Mouse (Mus musculus) limb, embryonic 11.5 days (tissue): ENCODE data around the gene St3gal4. TPM values are rescaled to one million over a fixed set of nuclear protein-coding genes. Genes with fewer than 3 reads are reported as not detected.

Experiments used
- ATAC-seq: fragments of 200-750 bp; cut with Nextera tagmentation; 2 replicates; pipeline ENCODE4 v1.8.0; 2017; ENCODE audit warnings: low read depth; ENCODE audit not compliant: insufficient number of reproducible peaks, low FRiP score, low TSS enrichment
- DNase-seq: peaks from one replicate; pipeline ENCODE4 v3.0.0-alpha.2; 2015; ENCODE audit warnings: low spot score
- H3K27ac ChIP-seq: fragments of 300-500 bp; sonication (generic); replicated peaks from 2 replicates; pipeline ENCODE4 v1.5.1; 2014; ENCODE audit warnings: low read depth, mild to moderate bottlenecking, low read length
- H3K27me3 ChIP-seq: fragments of 300-500 bp; sonication (generic); 2 replicates; pipeline ENCODE4 v1.6.1; 2014; ENCODE audit warnings: mild to moderate bottlenecking, low read length, mixed read lengths; ENCODE audit not compliant: control insufficient read depth, insufficient read depth
- H3K36me3 ChIP-seq: fragments of 300-500 bp; sonication (generic); 2 replicates; pipeline ENCODE4 v1.6.1; 2014; ENCODE audit warnings: mild to moderate bottlenecking, low read length, moderate library complexity, mixed read lengths; ENCODE audit not compliant: control insufficient read depth, insufficient read depth
- H3K4me1 ChIP-seq: fragments of 300-500 bp; sonication (generic); 2 replicates; pipeline ENCODE4 v1.6.1; 2014; ENCODE audit warnings: low read length, mixed read lengths; ENCODE audit not compliant: control insufficient read depth, insufficient read depth
- H3K4me2 ChIP-seq: fragments of 300-500 bp; sonication (generic); 2 replicates; pipeline ENCODE4 v1.6.1; 2014; ENCODE audit warnings: low read depth, mild to moderate bottlenecking, moderate library complexity; ENCODE audit not compliant: severe bottlenecking
- H3K4me3 ChIP-seq: fragments of 300-500 bp; sonication (generic); 2 replicates; pipeline ENCODE4 v1.5.1; 2014; ENCODE audit warnings: low read depth, low read length
- H3K9ac ChIP-seq: fragments of 300-500 bp; sonication (generic); 2 replicates; pipeline ENCODE4 v1.6.1; 2014; ENCODE audit warnings: mild to moderate bottlenecking, low read length
- H3K9me3 ChIP-seq: fragments of 300-500 bp; sonication (generic); 2 replicates; pipeline ENCODE4 v1.6.1; 2016; ENCODE audit warnings: low read length; ENCODE audit not compliant: control insufficient read depth
- whole genome bisulfite sequencing: fragments of 180-500 bp; shearing (Covaris S2); extraction: QIAGEN DNeasy Blood & Tissue Kit; methylation state at CpG from one replicate; pipeline ENCODE4 v1.1.7; 2014; 5-methylcytosine and 5-hydroxymethylcytosine counted together
- polyA plus RNA-seq: library from polyadenylated mRNA; unstranded; fragments of >200 nt; fragmentation: Nextera tagmentation; extraction: Ambion mirVana; gene quantifications from 2 replicates; pipeline ENCODE4 v1.2.1, GENCODE M21; 2014

The St3gal4 gene
- polyA plus RNA-seq, 1 experiment from 2014 or later = 25.6 TPM

GRCm38 (mm10) chr9:35105884-35106880 is 12.9 kb downstream of the St3gal4 start:
- Histone ChIP-seq H3K9ac (no peak overlapping the region), H3K4me1 (peaks cover 12% of the 10 kb centered on the region), H3K36me3 (peaks cover 2% of the 10 kb centered on the region; the same call in 1 of the 2 replicates), H3K27ac (no peak overlapping the region), H3K4me2 (no peak overlapping the region), H3K9me3 (no peaks in the 10 kb centered on the region), H3K27me3 (no peaks in the 10 kb centered on the region), H3K4me3 (no peak overlapping the region)
- 73% methylated on average over 15 of the region's 15 CpGs for WGBS
- no peak for ATAC-seq
- DNase-seq = no peak

GRCm38 (mm10) chr9:35105438-35105837 is 13.6 kb downstream of the St3gal4 start:
- Histone ChIP-seq H3K4me2 (no peak overlapping the region), H3K36me3 (peaks cover 2% of the 10 kb centered on the region; the same call in 1 of the 2 replicates), H3K4me1 (peaks cover 11% of the 10 kb centered on the region), H3K4me3 (no peak overlapping the region), H3K27ac (no peak overlapping the region), H3K9me3 (no peaks in the 10 kb centered on the region), H3K9ac (no peak overlapping the region), H3K27me3 (no peaks in the 10 kb centered on the region)
- WGBS = 77% methylated on average over 2 of the region's 2 CpGs
- no peak for ATAC-seq
- DNase-seq = no peak

- H3K27me3 ChIP-seq = no peaks in the 10 kb centered on the region
- no peak overlapping the region for H3K27ac ChIP-seq
- H3K4me3 ChIP-seq = no peak overlapping the region
- ATAC-seq = no peak
- H3K4me1 ChIP-seq = peaks cover 9% of the 10 kb centered on the region
- no peak overlapping the region for H3K9ac ChIP-seq
- H3K4me2 ChIP-seq = no peak overlapping the region
- WGBS = 76% methylated on average over 4 of the region's 4 CpGs
- H3K9me3 ChIP-seq = no peaks in the 10 kb centered on the region
- no peak for DNase-seq
- H3K36me3 ChIP-seq = peaks cover 2% of the 10 kb centered on the region; the same call in 1 of the 2 replicates
Measured at GRCm38 (mm10) chr9:35104711-35105110, 14.4 kb downstream of the St3gal4 start.

GRCm38 (mm10) chr9:35098762-35099161 is 20.3 kb downstream of the St3gal4 start:
- no peak overlapping the region for H3K4me3 ChIP-seq
- no peak for DNase-seq
- no peaks in the 10 kb centered on the region for H3K9me3 ChIP-seq
- ATAC-seq = no peak
- H3K9ac ChIP-seq = no peak overlapping the region
- peaks cover 2% of the 10 kb centered on the region; the same call in 1 of the 2 replicates for H3K36me3 ChIP-seq
- 82% methylated on average over 4 of the region's 4 CpGs for WGBS
- no peaks in the 10 kb centered on the region for H3K4me1 ChIP-seq
- H3K27me3 ChIP-seq = no peaks in the 10 kb centered on the region
- H3K27ac ChIP-seq = no peak overlapping the region
- H3K4me2 ChIP-seq = no peak overlapping the region

- no peak overlapping the region for H3K27ac ChIP-seq
- no peak overlapping the region for H3K4me2 ChIP-seq
- DNase-seq (no peak), ATAC-seq (no peak)
- no peaks in the 10 kb centered on the region for H3K27me3 ChIP-seq
- WGBS = 87% methylated on average over 4 of the region's 4 CpGs
- H3K9me3 ChIP-seq = no peaks in the 10 kb centered on the region
- no peak overlapping the region for H3K4me3 ChIP-seq
- no peaks in the 10 kb centered on the region for H3K36me3 ChIP-seq
- H3K4me1 ChIP-seq = no peaks in the 10 kb centered on the region
- no peak overlapping the region for H3K9ac ChIP-seq
Measured at GRCm38 (mm10) chr9:35097901-35098300, 21.2 kb downstream of the St3gal4 start.

- Histone ChIP-seq H3K36me3 (no peaks in the 10 kb centered on the region), H3K4me3 (no peak overlapping the region), H3K27ac (no peak overlapping the region), H3K9me3 (no peaks in the 10 kb centered on the region), H3K9ac (no peak overlapping the region), H3K4me2 (no peak overlapping the region), H3K4me1 (no peaks in the 10 kb centered on the region), H3K27me3 (no peaks in the 10 kb centered on the region)
- ATAC-seq (no peak), DNase-seq (no peak)
- WGBS = 87% methylated on average over 1 of the region's 1 CpGs
Measured at GRCm38 (mm10) chr9:35095726-35096125, 23.3 kb downstream of the St3gal4 start.

- DNase-seq (no peak), ATAC-seq (no peak)
- H3K27me3 ChIP-seq = no peaks in the 10 kb centered on the region
- no peak overlapping the region for H3K4me3 ChIP-seq
- no peak overlapping the region for H3K9ac ChIP-seq
- no peak overlapping the region for H3K27ac ChIP-seq
- 92% methylated on average over 3 of the region's 3 CpGs for WGBS
- no peaks in the 10 kb centered on the region for H3K4me1 ChIP-seq
- no peaks in the 10 kb centered on the region for H3K9me3 ChIP-seq
- H3K4me2 ChIP-seq = no peak overlapping the region
- no peaks in the 10 kb centered on the region for H3K36me3 ChIP-seq
Measured at GRCm38 (mm10) chr9:35093350-35093749, 25.7 kb downstream of the St3gal4 start.

GRCm38 (mm10) chr9:35092904-35093303 is 26.2 kb downstream of the St3gal4 start:
- H3K36me3 ChIP-seq = no peaks in the 10 kb centered on the region
- H3K4me2 ChIP-seq = no peak overlapping the region
- H3K9ac ChIP-seq = no peak overlapping the region
- no peak overlapping the region for H3K27ac ChIP-seq
- no peaks in the 10 kb centered on the region for H3K9me3 ChIP-seq
- H3K27me3 ChIP-seq = no peaks in the 10 kb centered on the region
- DNase-seq (no peak), ATAC-seq (no peak)
- 86% methylated on average over 2 of the region's 2 CpGs for WGBS
- H3K4me3 ChIP-seq = no peak overlapping the region
- H3K4me1 ChIP-seq = no peaks in the 10 kb centered on the region
